Mouse (Mus musculus): ENCODE data around the gene Cacna1e. TPM values are rescaled to one million over a fixed set of nuclear protein-coding genes. Genes with fewer than 3 reads are reported as not detected.

Cacna1e gene
- polyA plus RNA-seq, 1 experiment from 2014 or later = 1.4 TPM

DNA sequence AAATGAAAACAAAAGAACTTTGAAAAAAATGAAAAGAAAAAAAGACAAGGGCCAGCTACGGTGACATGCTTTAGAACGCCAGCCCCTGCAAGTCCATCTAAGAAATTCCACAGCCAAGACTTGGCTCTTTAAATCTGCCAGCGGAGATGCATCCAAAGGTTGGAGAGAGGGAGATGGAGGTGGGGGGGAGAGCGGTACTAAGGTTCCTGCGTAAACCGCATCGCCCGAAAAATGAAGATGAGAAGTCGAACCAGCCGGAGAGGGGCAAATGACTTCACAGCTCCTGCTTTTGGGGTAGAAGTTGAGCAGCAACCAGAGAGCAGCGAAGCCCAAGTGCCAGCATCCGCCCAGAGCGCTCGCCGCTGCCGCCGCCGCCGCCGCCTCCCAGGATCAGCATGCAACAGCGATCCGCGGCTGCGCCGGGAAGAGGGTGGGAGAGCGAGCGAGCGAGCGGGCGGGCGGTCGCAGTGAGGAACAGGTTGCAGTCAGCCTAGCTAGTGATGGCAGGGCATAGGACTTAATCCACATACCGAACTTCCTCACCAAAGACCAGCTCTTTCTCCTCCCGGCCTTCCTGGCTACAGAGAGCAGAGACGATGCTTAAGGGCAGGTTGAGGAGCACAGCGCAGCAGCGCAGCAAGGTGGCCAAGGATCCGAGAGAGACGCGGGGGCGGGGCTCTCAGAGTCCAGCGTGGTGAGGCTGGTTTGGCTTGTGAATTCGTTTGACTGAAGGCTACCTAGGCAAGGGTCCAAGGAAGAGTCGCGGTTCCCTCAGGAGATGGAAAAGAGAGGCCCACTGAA lies 157.7 kb downstream of the Cacna1e start:
- ATAC-seq (replicated peaks; ENCODE audit: low FRiP score) = peak; percentile 45
- H3K36me3 ChIP-seq (ENCODE audit: control insufficient read depth, insufficient read depth, low read length) = no peaks in the 10 kb centered on the region
- peak overlapping the region; percentile 54 for H3K9ac ChIP-seq (ENCODE audit: low read length)
- H3K4me2 ChIP-seq (ENCODE audit: low read depth, low read length, severe bottlenecking) = peak overlapping the region; percentile 79
- peaks cover 41% of the 10 kb centered on the region for H3K27me3 ChIP-seq (ENCODE audit: control insufficient read depth, insufficient read depth, low read length)
- DNase-seq (ENCODE audit: low spot score) = peak; percentile 87
- H3K9me3 ChIP-seq (ENCODE audit: control insufficient read depth, low read length) = no peaks in the 10 kb centered on the region
- WGBS = under 1% methylated on average over 45 of the region's 45 CpGs
- no peak overlapping the region for H3K27ac ChIP-seq (ENCODE audit: low read depth, low read length)
- peaks cover 9% of the 10 kb centered on the region; the same call in 1 of the 2 replicates for H3K4me1 ChIP-seq (replicated peaks; ENCODE audit: control insufficient read depth, insufficient read depth, low read length)
- H3K4me3 ChIP-seq (ENCODE audit: low read depth, low read length) = peak overlapping the region; percentile 40

DNA sequence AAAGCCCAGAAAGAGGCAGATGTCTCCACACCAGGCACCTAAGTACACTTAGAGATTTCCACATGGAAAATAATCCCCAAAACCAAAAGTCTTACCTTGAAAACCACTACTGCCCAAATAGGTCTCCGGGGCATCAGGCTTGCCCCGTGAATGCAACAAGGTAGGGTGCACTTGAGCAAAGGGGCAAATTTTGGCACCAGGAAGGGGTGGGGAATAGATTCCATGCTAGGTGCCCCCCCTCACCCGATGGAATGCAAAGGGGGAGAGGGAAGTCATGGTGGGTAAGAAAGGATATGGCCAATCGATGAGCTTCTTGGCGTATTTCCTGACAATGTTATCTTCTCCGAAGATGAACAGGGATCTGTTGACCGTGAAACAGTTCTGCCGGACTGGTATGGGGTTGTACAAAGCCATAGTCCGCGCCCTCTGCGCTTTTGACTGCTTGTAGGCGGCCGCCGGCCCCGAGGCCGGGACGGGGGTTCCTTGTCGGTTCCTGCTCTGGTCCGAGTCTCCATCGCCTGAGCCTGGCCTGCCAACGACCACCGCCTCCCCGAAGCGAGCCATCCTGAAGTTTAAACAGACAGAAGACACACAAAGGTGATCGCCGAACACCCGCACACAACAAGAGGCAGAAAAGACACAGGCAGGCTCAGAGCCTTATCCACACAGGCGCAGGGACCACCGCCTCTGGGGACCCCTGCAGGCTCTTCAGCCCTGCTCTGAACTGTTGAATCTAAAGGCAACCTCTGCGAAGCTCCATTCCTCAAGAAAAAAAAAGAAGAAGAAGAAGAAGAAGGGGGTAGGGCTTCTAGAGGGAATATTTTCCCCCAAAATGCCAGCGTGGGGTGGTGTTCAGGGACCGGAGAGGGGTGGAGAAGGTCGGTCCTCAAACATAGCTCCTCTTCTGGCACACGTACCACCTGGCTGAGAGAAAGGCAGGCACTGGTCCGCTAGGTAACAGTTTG lies 158.7 kb downstream of the Cacna1e start:
- WGBS = 22% methylated on average over 35 of the region's 35 CpGs
- Histone ChIP-seq H3K4me3 (ENCODE audit: low read depth, low read length) (peak overlapping the region; percentile 40), H3K9ac (ENCODE audit: low read length) (peak overlapping the region; percentile 54), H3K36me3 (ENCODE audit: control insufficient read depth, insufficient read depth, low read length) (no peaks in the 10 kb centered on the region), H3K9me3 (ENCODE audit: control insufficient read depth, low read length) (no peaks in the 10 kb centered on the region), H3K27me3 (ENCODE audit: control insufficient read depth, insufficient read depth, low read length) (peaks cover 41% of the 10 kb centered on the region), H3K4me2 (ENCODE audit: low read depth, low read length, severe bottlenecking) (peak overlapping the region; percentile 79), H3K27ac (ENCODE audit: low read depth, low read length) (no peak overlapping the region), H3K4me1 (replicated peaks; ENCODE audit: control insufficient read depth, insufficient read depth, low read length) (peaks cover 9% of the 10 kb centered on the region; the same call in 1 of the 2 replicates)
- ATAC-seq (replicated peaks; ENCODE audit: low FRiP score) = no peak
- DNase-seq (ENCODE audit: low spot score) = peak; percentile 63

DNA sequence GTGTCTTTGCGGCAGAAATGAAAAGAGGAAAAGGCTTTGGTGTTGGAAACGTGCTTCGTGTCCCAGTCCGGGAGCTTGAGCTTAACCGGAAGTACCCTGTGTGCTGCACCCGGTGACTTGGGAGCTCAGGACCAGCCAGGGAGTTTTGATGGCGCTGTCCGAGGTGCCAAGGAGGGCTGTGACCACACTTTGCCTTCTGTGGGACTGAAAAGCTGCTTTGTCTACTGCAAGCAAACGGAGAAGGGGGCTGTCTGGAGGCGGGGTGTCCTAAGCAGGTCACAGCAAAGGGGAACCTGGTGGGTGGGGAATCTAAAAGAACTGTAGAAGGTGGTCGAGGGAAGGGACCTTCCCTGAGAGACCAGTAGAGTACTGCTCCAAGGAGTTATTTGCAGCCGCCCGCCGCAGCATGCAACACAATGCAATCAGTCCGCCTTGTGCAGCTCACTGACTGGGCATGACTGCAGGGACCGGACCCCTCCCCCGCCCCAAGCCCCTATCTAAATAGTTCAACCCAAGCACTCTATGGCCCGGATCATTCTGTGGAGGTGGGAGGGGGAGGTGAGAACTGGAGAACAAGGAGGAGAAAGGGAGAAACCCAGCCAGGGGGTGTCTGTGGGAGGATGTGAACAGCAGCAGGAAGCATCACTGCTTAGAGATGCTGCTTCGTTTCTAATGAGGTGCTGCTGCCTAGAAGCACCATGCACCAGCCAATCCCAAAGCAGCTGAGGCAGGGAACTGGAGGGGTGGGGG lies 160.6 kb downstream of the Cacna1e start:
- Histone ChIP-seq H3K36me3 (ENCODE audit: control insufficient read depth, insufficient read depth, low read length) (no peaks in the 10 kb centered on the region), H3K27me3 (ENCODE audit: control insufficient read depth, insufficient read depth, low read length) (peaks cover 41% of the 10 kb centered on the region), H3K4me3 (ENCODE audit: low read depth, low read length) (peak overlapping the region; percentile 28), H3K9ac (ENCODE audit: low read length) (peak overlapping the region; percentile 42), H3K4me1 (replicated peaks; ENCODE audit: control insufficient read depth, insufficient read depth, low read length) (peaks cover 9% of the 10 kb centered on the region; the same call in 1 of the 2 replicates), H3K4me2 (ENCODE audit: low read depth, low read length, severe bottlenecking) (peak overlapping the region; percentile 65), H3K9me3 (ENCODE audit: control insufficient read depth, low read length) (no peaks in the 10 kb centered on the region), H3K27ac (ENCODE audit: low read depth, low read length) (no peak overlapping the region)
- ATAC-seq (replicated peaks; ENCODE audit: low FRiP score) (peak; percentile 45), DNase-seq (ENCODE audit: low spot score) (peak; percentile 72)
- WGBS = 2% methylated on average over 19 of the region's 19 CpGs

DNA sequence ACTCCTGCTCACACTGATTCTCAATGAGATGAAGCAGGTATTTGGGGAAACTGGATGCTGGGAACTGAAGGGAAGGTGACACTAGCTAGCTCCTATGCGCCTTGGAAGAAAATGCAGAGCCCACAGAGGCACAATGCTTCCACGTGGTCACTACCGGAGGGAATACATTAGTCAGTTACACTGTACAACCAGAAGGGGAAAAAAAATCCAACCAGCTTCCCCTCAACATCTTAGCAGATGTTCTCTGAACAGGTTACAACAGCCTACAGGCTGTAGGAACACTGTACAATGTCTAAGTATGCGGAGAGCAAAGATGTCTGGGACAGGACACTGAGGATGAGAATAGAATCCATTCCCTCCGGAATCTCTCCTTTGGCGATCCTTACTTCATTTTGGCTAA lies 161.2 kb downstream of the Cacna1e start:
- Histone ChIP-seq H3K4me3 (ENCODE audit: low read depth, low read length) (peak overlapping the region; percentile 28), H3K4me2 (ENCODE audit: low read depth, low read length, severe bottlenecking) (peak overlapping the region; percentile 65), H3K4me1 (replicated peaks; ENCODE audit: control insufficient read depth, insufficient read depth, low read length) (peaks cover 9% of the 10 kb centered on the region; the same call in 1 of the 2 replicates), H3K9ac (ENCODE audit: low read length) (peak overlapping the region; percentile 42), H3K27ac (ENCODE audit: low read depth, low read length) (no peak overlapping the region), H3K27me3 (ENCODE audit: control insufficient read depth, insufficient read depth, low read length) (peaks cover 38% of the 10 kb centered on the region), H3K9me3 (ENCODE audit: control insufficient read depth, low read length) (no peaks in the 10 kb centered on the region), H3K36me3 (ENCODE audit: control insufficient read depth, insufficient read depth, low read length) (no peaks in the 10 kb centered on the region)
- 40% methylated on average over 6 of the region's 6 CpGs for WGBS
- ATAC-seq (replicated peaks; ENCODE audit: low FRiP score) (no peak), DNase-seq (ENCODE audit: low spot score) (no peak)

DNA sequence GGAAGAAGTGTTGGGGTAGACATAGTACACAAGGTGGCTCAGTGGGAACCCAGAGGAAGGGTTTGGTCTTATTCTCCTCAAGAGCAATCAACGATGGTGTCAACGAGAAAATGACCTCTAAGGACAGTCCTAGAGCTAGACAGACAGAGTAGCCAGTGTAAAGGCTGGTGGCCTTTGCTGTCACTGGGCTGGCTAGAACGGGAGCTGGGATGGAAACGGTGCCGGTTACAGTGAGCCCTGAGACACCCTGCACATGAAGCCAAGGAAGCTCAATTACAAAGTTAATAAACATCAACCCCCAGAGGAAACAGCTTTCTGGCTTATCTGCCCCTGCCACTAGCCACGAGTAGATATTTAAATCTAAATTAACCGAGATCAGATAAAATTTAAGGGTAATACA lies 168.7 kb downstream of the Cacna1e start:
- DNase-seq (ENCODE audit: low spot score) (no peak), ATAC-seq (replicated peaks; ENCODE audit: low FRiP score) (no peak)
- Histone ChIP-seq H3K9ac (ENCODE audit: low read length) (no peak overlapping the region), H3K9me3 (ENCODE audit: control insufficient read depth, low read length) (no peaks in the 10 kb centered on the region), H3K4me2 (ENCODE audit: low read depth, low read length, severe bottlenecking) (no peak overlapping the region), H3K27me3 (ENCODE audit: control insufficient read depth, insufficient read depth, low read length) (no peaks in the 10 kb centered on the region), H3K36me3 (ENCODE audit: control insufficient read depth, insufficient read depth, low read length) (no peaks in the 10 kb centered on the region), H3K4me3 (ENCODE audit: low read depth, low read length) (no peak overlapping the region), H3K4me1 (replicated peaks; ENCODE audit: control insufficient read depth, insufficient read depth, low read length) (no peaks in the 10 kb centered on the region; the same call in 1 of the 2 replicates), H3K27ac (ENCODE audit: low read depth, low read length) (no peak overlapping the region)
- 85% methylated on average over 7 of the region's 7 CpGs for WGBS

DNA sequence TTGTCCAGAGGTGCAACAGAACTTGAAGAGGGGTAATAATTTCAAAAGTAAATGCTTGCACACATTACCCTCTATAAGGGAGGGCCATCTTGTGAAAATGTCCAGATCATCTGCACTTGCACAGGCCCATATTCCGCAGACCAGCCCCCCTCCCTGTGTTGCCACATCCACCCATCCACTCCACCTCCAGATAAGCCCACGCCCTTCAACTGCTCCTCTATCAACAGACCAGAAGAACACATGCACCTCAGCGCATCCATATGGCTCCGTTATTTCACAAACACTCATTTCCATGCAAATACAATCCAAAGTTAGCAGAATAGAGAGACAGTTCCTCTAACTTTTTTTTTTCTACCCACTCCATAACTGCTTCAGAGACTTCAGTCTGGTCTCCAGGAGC lies 171.6 kb downstream of the Cacna1e start:
- 89% methylated on average over 4 of the region's 4 CpGs for WGBS
- H3K4me2 ChIP-seq (ENCODE audit: low read depth, low read length, severe bottlenecking) = no peak overlapping the region

DNA sequence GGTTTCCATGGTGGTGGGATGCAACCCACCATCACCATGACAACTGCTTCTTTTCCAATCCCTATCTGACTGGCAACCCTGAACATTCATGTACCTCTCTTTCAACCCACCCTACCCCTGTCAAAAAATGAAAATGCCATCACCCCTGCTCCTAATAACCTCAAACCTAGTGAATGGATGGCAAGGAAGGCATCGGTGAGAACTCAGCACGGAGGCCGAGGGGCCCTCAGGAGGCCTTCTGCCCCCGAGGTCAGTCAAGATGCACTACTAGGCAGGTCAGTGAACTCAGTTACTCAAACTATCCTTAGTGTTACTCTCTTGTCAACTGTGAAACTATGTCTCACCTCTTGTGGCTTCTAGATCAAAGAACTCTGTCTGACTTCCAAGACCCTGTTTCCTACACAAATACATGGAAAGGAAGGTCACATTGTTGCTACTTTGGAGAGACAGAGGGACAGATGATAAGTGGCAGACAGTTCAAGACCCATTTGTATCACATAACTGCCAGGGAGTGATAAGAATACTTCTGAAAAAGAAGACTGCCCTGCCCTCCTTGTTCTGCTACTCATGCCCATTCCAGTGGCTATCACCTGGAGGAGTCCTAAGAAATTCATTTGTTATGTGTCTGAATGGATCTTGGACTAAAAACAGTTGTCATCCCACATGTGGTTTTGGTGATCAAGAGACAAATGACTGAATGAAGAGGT lies 176.6 kb downstream of the Cacna1e start:
- no peak overlapping the region for H3K4me3 ChIP-seq (ENCODE audit: low read depth, low read length)
- H3K4me2 ChIP-seq (ENCODE audit: low read depth, low read length, severe bottlenecking) = no peak overlapping the region
- DNase-seq (ENCODE audit: low spot score) (no peak), ATAC-seq (replicated peaks; ENCODE audit: low FRiP score) (no peak)
- 0 out of 2 replicates have a peak, but pooled peaks cover 3% of the 10 kb centered on the region for H3K4me1 ChIP-seq (replicated peaks; ENCODE audit: control insufficient read depth, insufficient read depth, low read length)
- WGBS = 96% methylated on average over 4 of the region's 4 CpGs
- no peaks in the 10 kb centered on the region for H3K36me3 ChIP-seq (ENCODE audit: control insufficient read depth, insufficient read depth, low read length)
- H3K27me3 ChIP-seq (ENCODE audit: control insufficient read depth, insufficient read depth, low read length) = no peaks in the 10 kb centered on the region
- no peaks in the 10 kb centered on the region for H3K9me3 ChIP-seq (ENCODE audit: control insufficient read depth, low read length)
- H3K27ac ChIP-seq (ENCODE audit: low read depth, low read length) = no peak overlapping the region
- no peak overlapping the region for H3K9ac ChIP-seq (ENCODE audit: low read length)

More for the DNA sequence above, 171.6 kb downstream of the Cacna1e start:
- no peak overlapping the region for H3K9ac ChIP-seq (ENCODE audit: low read length)
- DNase-seq (ENCODE audit: low spot score) = no peak
- no peaks in the 10 kb centered on the region for H3K27me3 ChIP-seq (ENCODE audit: control insufficient read depth, insufficient read depth, low read length)
- no peaks in the 10 kb centered on the region for H3K9me3 ChIP-seq (ENCODE audit: control insufficient read depth, low read length)
- H3K36me3 ChIP-seq (ENCODE audit: control insufficient read depth, insufficient read depth, low read length) = no peaks in the 10 kb centered on the region
- H3K27ac ChIP-seq (ENCODE audit: low read depth, low read length) = no peak overlapping the region
- H3K4me3 ChIP-seq (ENCODE audit: low read depth, low read length) = no peak overlapping the region
- H3K4me1 ChIP-seq (replicated peaks; ENCODE audit: control insufficient read depth, insufficient read depth, low read length) = no peaks in the 10 kb centered on the region
- no peak for ATAC-seq (replicated peaks; ENCODE audit: low FRiP score)

All from forebrain, embryonic 11.5 days (tissue).